16 mouse cellular contexts compared by ENCODE assay signal in the genomic region with DNA sequence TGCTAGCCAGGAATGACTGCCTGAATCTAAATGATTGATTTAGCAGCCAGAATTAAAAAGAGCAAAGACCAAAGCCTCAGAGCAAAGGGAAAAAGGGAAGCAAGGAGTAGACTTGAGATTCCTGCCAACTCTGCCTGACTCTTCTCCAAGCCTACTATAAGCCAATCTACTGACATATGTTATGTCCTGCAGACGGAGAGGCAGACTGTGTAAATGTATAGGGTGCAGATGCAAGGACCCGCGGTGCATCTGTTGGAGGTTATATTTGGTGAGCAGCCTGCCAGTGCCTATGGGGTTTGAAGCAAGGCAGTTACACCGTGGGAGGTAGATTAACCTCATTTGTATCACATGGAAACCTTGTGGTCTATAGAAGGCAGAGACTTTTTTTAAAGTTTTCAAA.
DNase-seq lines count a peak whose midpoint lies in the region; ATAC-seq lines count a peak whose summit lies in the region.
"Had no signal": no experiment of that assay in that cellular context is flagged by ENCODE, and none has a peak within 500 bp of the region (broad histone marks: within the 10 kb centered on the region; RNA-seq: fewer than 3 reads in every experiment).

No protein-coding gene starts in this region.

- DNase-seq in forebrain, embryonic 14.5 days (ENCODE audit: low spot score) = peak; percentile 68
- peak; percentile 69 for DNase-seq in brain, adult 2 months (ENCODE audit: low read depth, low spot score)
- DNase-seq in cerebellum, postnatal 25 days = peak; percentile 10 to 27
- peak; percentile 37 to 42 for DNase-seq in left cerebral cortex, postnatal 14 days (ENCODE audit: low spot score in 2 of 2)
- DNase-seq in gastrocnemius, postnatal 25 days = no peak
- DNase-seq in adrenal gland, postnatal 14 days = no peak
- no peak for DNase-seq in thymus, adult 18-20 months
- DNase-seq: B cell, adult 2 months; heart, postnatal 10 days; lung, adult 18-20 months had no signal

- H3K9me3 ChIP-seq in forebrain, embryonic 14.5 days (replicated peaks; ENCODE audit: control insufficient read depth, low read length) = no peaks in the 10 kb centered on the region
- no peaks in the 10 kb centered on the region for H3K9me3 ChIP-seq in forebrain, embryonic 12.5 days
- H3K9me3 ChIP-seq: embryonic facial prominence, embryonic 13.5 days; kidney, embryonic 15.5 days; limb, embryonic 12.5 days had no signal

- 77% methylated on average over 4 of the region's 4 CpGs for WGBS in forebrain, embryonic 14.5 days
- WGBS in forebrain, embryonic 12.5 days = 88% methylated on average over 4 of the region's 4 CpGs

- H3K36me3 ChIP-seq in forebrain, embryonic 14.5 days (ENCODE audit: control insufficient read depth, insufficient read depth, low read length) = no peaks in the 10 kb centered on the region
- H3K36me3 ChIP-seq in forebrain, embryonic 12.5 days (replicated peaks) = no peaks in the 10 kb centered on the region
- H3K36me3 ChIP-seq: embryonic facial prominence, embryonic 13.5 days; kidney, embryonic 15.5 days; limb, embryonic 12.5 days had no signal

- no peak overlapping the region for H3K27ac ChIP-seq in forebrain, embryonic 14.5 days (ENCODE audit: low read depth, low read length)
- no peak overlapping the region for H3K27ac ChIP-seq in forebrain, embryonic 12.5 days
- H3K27ac ChIP-seq: embryonic facial prominence, embryonic 13.5 days; kidney, embryonic 15.5 days; limb, embryonic 12.5 days had no signal

- no peak overlapping the region for H3K9ac ChIP-seq in forebrain, embryonic 14.5 days (ENCODE audit: low read length)
- H3K9ac ChIP-seq in forebrain, embryonic 12.5 days = no peak overlapping the region
- H3K9ac ChIP-seq: embryonic facial prominence, embryonic 13.5 days; kidney, embryonic 15.5 days; limb, embryonic 12.5 days had no signal

- no peak overlapping the region for H3K4me3 ChIP-seq in forebrain, embryonic 14.5 days (ENCODE audit: low read depth, low read length)
- no peak overlapping the region for H3K4me3 ChIP-seq in forebrain, embryonic 12.5 days (replicated peaks)
- H3K4me3 ChIP-seq: embryonic facial prominence, embryonic 13.5 days; kidney, embryonic 15.5 days; limb, embryonic 12.5 days; megakaryocyte, embryonic 14.5 days had no signal

- intact Hi-C loops in left cerebral cortex, postnatal 14 days (cut with DNase I) = no loop called here

- H3K4me1 ChIP-seq in forebrain, embryonic 14.5 days (ENCODE audit: control insufficient read depth, insufficient read depth, low read length) = no peaks in the 10 kb centered on the region; the same call in 1 of the 2 replicates
- H3K4me1 ChIP-seq in forebrain, embryonic 12.5 days = no peaks in the 10 kb centered on the region
- H3K4me1 ChIP-seq: embryonic facial prominence, embryonic 13.5 days; kidney, embryonic 15.5 days; limb, embryonic 12.5 days; megakaryocyte, embryonic 14.5 days had no signal

- ATAC-seq in forebrain, embryonic 14.5 days = peak; percentile 52; the same call in 1 of the 2 replicates
- no peak for ATAC-seq in forebrain, embryonic 12.5 days (ENCODE audit: low FRiP score)
- ATAC-seq: activated CD4-positive, CD25-positive, alpha-beta regulatory T cell, adult 4 months had no signal

- H3K4me2 ChIP-seq in forebrain, embryonic 14.5 days (ENCODE audit: low read length) = no peak overlapping the region
- no peak overlapping the region for H3K4me2 ChIP-seq in forebrain, embryonic 12.5 days
- H3K4me2 ChIP-seq: embryonic facial prominence, embryonic 13.5 days; kidney, embryonic 15.5 days; limb, embryonic 12.5 days had no signal

- H3K27me3 ChIP-seq in forebrain, embryonic 14.5 days (replicated peaks; ENCODE audit: control insufficient read depth, insufficient read depth, low read length) = no peaks in the 10 kb centered on the region
- H3K27me3 ChIP-seq in forebrain, embryonic 12.5 days = no peaks in the 10 kb centered on the region
- H3K27me3 ChIP-seq: embryonic facial prominence, embryonic 13.5 days; kidney, embryonic 15.5 days; limb, embryonic 12.5 days; megakaryocyte, embryonic 14.5 days had no signal

Comparison
In these comparisons a context has a peak if more than half of its experiments do, and no peak if none do; other contexts are left out.
1. DNase-seq: peak in forebrain, embryonic 14.5 days (single experiment), brain, adult 2 months (single experiment), cerebellum, postnatal 25 days (2 of 2) and left cerebral cortex, postnatal 14 days (2 of 2); none in gastrocnemius, postnatal 25 days (single experiment), adrenal gland, postnatal 14 days (single experiment) and thymus, adult 18-20 months (0 of 2).